Mouse (Mus musculus) embryonic facial prominence, embryonic 11.5 days (tissue): Measurements from ENCODE around the gene Hist1h2be. TPM values are rescaled to one million over a fixed set of nuclear protein-coding genes. Genes with fewer than 3 reads are reported as not detected.

Experiments used
- ATAC-seq: fragments of 200-750 bp; cut with Nextera tagmentation; replicated peaks from 2 replicates; pipeline ENCODE4 v1.8.0; 2017; ENCODE audit warnings: low read depth; ENCODE audit not compliant: insufficient number of reproducible peaks, low FRiP score, low TSS enrichment
- DNase-seq: peaks from one replicate; pipeline ENCODE4 v3.0.0-alpha.2; 2015; ENCODE audit warnings: low spot score
- H3K27ac ChIP-seq: fragments of 300-500 bp; sonication (generic); replicated peaks from 2 replicates; pipeline ENCODE4 v1.5.1; 2014; ENCODE audit warnings: mild to moderate bottlenecking, low read depth, low read length, control low read depth
- H3K27me3 ChIP-seq: fragments of 300-500 bp; sonication (generic); 2 replicates; pipeline ENCODE4 v1.6.1; 2014; ENCODE audit warnings: mild to moderate bottlenecking, low read length, moderate library complexity, mixed read lengths; ENCODE audit not compliant: control insufficient read depth, insufficient read depth
- H3K36me3 ChIP-seq: fragments of 300-500 bp; sonication (generic); replicated peaks from 2 replicates; pipeline ENCODE4 v1.6.1; 2014; ENCODE audit warnings: low read depth, mild to moderate bottlenecking, low read length, moderate library complexity, mixed read lengths; ENCODE audit not compliant: control insufficient read depth, insufficient read depth
- H3K4me1 ChIP-seq: fragments of 300-500 bp; sonication (generic); 2 replicates; pipeline ENCODE4 v1.6.1; 2014; ENCODE audit warnings: low read length, mixed read lengths; ENCODE audit not compliant: control insufficient read depth, insufficient read depth
- H3K4me2 ChIP-seq: fragments of 300-500 bp; sonication (generic); 2 replicates; pipeline ENCODE4 v1.6.1; 2014; ENCODE audit warnings: low read depth, mild to moderate bottlenecking, control low read depth, low read length, moderate library complexity
- H3K4me3 ChIP-seq: fragments of 300-500 bp; sonication (generic); 2 replicates; pipeline ENCODE4 v1.5.1; 2014; ENCODE audit warnings: low read depth, low read length, control low read depth
- H3K9ac ChIP-seq: fragments of 300-500 bp; sonication (generic); replicated peaks from 2 replicates; pipeline ENCODE4 v1.6.1; 2014; ENCODE audit warnings: mild to moderate bottlenecking, control low read depth, low read length
- H3K9me3 ChIP-seq: fragments of 300-500 bp; sonication (generic); replicated peaks from 2 replicates; pipeline ENCODE4 v1.6.1; 2016; ENCODE audit warnings: mild to moderate bottlenecking, low read length, inconsistent platforms, mixed read lengths; ENCODE audit not compliant: control insufficient read depth
- WGBS: fragments of 180-500 bp; shearing (Covaris S2); extraction: QIAGEN DNeasy Blood & Tissue Kit; methylation state at CpG from one replicate; pipeline ENCODE4 v1.1.7; 2014; 5-methylcytosine and 5-hydroxymethylcytosine counted together
- polyA plus RNA-seq: library from polyadenylated mRNA; unstranded; fragments of >200 nt; fragmentation: Nextera tagmentation; extraction: Ambion mirVana; gene quantifications from 2 replicates; pipeline ENCODE4 v1.2.1, GENCODE M21; 2014

Hist1h2be gene
- polyA plus RNA-seq, 1 experiment from 2014 or later, result 2.1 TPM

DNA sequence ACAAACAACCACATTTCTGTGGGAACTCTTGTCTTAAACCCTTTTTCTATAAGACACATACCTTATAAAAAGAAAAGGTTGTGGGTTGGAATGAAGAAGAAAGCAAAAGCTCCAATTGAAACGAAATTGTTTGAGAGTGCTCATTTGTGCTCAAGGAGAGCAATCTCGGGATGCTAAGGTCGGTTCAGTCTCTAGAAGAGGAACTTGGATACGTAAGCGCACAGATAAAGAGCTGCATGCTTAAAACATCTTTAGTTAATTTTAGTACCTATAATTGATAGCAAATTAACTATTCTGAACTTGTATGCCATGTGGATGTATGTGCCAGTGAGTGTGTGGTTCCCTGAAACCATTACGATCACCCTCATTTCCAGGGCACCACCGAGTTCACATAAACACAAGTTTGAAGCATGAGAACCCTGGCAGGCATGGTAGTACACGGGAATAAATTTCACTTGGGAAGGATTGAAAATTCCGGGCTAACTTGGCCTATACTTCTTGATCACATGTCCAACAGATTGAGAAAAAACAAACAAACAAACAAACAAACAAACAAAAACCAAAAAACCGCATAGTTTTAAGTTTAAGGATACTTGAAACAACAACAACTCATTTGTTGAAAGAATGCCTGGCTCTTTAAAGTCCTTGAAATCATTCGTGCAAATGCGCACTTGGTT is 730 bp downstream of the Hist1h2be start:
- Histone ChIP-seq H3K4me1 (no peaks in the 10 kb centered on the region), H3K9ac (peak overlapping the region; percentile 77), H3K27ac (peak overlapping the region; percentile 90), H3K36me3 (no peaks in the 10 kb centered on the region), H3K4me3 (peak overlapping the region; percentile 48), H3K4me2 (peak overlapping the region; percentile 62), H3K9me3 (no peaks in the 10 kb centered on the region), H3K27me3 (no peaks in the 10 kb centered on the region)
- ATAC-seq (no peak), DNase-seq (no peak)
- 60% methylated on average over 12 of the region's 12 CpGs for WGBS

DNA sequence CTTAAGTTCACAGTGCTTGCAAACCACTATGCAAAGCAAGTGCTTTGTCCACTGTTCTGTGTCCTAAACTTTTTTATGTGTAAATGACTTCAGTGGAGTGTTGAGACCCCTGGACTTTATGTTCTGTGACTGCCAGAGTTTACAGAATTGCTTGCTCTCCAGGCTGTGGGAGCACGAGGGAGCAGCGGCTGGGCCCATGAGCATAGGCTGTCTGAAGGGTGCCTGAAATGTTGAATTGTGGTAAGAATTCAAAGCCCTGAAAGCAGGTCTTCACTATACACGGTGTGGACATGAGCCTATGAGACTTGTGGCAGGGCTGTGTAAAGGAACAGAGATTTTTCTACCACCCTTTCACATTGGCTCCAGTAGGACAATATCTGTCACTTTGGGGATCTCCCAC is 9.3 kb downstream of the Hist1h2be start:
- Histone ChIP-seq H3K4me1 (no peaks in the 10 kb centered on the region), H3K27ac (no peak overlapping the region), H3K4me3 (no peak overlapping the region), H3K36me3 (no peaks in the 10 kb centered on the region), H3K4me2 (no peak overlapping the region), H3K9ac (no peak overlapping the region), H3K27me3 (no peaks in the 10 kb centered on the region), H3K9me3 (no peaks in the 10 kb centered on the region)
- ATAC-seq (no peak), DNase-seq (no peak)
- 89% methylated on average over 3 of the region's 3 CpGs for WGBS

DNA sequence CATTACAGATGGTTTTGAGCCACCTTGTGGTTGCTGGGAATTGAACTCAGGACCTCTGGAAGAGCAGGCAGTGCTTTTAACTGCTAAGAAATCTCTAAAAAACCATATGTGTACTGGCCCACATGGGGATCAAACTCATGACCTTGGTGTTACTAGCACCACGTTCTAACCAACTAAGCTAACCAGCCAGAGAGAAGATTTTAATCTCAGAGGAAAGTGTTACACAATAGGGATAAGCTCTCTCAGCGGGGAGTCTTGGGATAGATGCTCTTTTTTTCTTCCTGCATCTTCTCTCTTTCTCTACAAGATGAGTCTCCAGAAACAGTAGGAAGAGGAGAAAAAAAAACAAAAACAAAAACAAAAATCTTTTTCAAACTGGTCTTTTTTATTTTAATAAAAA is 10.5 kb downstream of the Hist1h2be start:
- Histone ChIP-seq H3K4me3 (no peak overlapping the region), H3K4me2 (no peak overlapping the region), H3K4me1 (no peaks in the 10 kb centered on the region), H3K9ac (no peak overlapping the region), H3K36me3 (no peaks in the 10 kb centered on the region), H3K27me3 (no peaks in the 10 kb centered on the region), H3K9me3 (no peaks in the 10 kb centered on the region), H3K27ac (no peak overlapping the region)
- ATAC-seq (no peak), DNase-seq (peak; percentile 1)
- 65% methylated on average over 2 of the region's 2 CpGs for WGBS

DNA sequence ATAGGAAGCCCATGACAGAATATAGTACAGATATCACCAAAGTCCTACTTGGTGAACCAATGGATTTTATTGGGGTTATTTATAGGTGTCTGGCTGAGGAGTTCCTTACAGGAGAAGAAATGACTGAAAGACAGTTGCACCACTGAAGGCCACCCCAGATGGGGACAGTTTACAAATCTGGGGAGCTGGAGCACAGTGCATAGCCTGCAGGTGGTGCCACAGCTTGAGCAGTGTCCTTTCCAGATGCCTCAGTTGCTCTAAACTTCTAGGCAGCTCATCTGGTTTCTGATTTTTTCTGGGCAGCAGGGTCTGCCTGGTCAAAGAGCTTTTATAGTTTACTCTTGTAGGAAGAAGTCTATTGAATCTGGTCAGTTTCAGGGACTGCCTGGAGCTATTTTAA is 11.1 kb downstream of the Hist1h2be start:
- Histone ChIP-seq H3K4me3 (no peak overlapping the region), H3K27ac (no peak overlapping the region), H3K36me3 (no peaks in the 10 kb centered on the region), H3K27me3 (no peaks in the 10 kb centered on the region), H3K9ac (no peak overlapping the region), H3K9me3 (no peaks in the 10 kb centered on the region), H3K4me1 (no peaks in the 10 kb centered on the region), H3K4me2 (no peak overlapping the region)
- ATAC-seq (no peak), DNase-seq (no peak)

DNA sequence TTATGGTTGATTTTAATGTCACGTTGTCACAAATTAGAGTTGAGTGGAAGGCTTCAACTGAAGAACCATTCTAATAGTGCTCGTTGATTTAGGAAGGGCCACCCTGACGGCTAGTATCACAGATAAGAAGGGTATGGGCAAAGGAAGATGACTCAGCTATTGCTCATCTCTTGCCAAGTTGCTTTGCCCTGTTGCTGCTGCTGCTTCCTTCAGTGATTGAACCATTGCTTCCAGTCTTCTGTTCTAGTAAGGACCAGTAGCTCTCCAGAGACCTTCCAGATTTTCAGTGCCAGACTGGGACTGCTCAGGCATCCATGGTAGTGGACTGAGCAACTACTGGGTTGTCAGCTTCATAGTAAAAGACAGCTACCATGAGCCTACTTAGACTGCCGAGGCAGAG is 11.7 kb downstream of the Hist1h2be start:
- ATAC-seq, result no peak
- 92% methylated on average over 4 of the region's 4 CpGs for WGBS
- no peak overlapping the region for H3K4me2 ChIP-seq
- no peak overlapping the region for H3K27ac ChIP-seq
- no peaks in the 10 kb centered on the region for H3K27me3 ChIP-seq
- no peak overlapping the region for H3K9ac ChIP-seq
- DNase-seq, result no peak
- no peaks in the 10 kb centered on the region for H3K4me1 ChIP-seq
- H3K9me3 ChIP-seq, result no peaks in the 10 kb centered on the region
- H3K4me3 ChIP-seq, result no peak overlapping the region
- no peaks in the 10 kb centered on the region for H3K36me3 ChIP-seq

DNA sequence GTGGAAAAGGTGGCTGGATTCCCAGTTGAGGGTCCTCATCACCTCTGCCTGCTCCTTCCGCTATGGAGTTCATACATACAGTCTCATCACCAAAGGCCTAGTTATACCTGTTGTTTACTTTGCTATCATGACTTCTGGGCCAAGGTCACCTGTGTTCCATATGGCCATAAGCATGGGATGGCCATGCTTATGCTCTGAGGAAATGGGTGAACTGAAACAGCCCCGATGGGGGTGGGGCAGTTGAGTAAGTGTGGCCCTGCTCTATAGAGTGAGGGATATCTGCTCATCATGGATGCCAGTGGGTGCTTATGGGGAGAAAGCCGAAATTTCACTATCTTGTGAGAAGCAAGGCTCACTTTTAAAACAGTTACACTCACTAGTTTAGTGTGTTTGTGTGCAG is 15.9 kb downstream of the Hist1h2be start:
- Histone ChIP-seq H3K4me2 (no peak overlapping the region), H3K9ac (no peak overlapping the region), H3K36me3 (no peaks in the 10 kb centered on the region), H3K9me3 (no peaks in the 10 kb centered on the region), H3K4me3 (no peak overlapping the region), H3K4me1 (no peaks in the 10 kb centered on the region), H3K27ac (no peak overlapping the region), H3K27me3 (no peaks in the 10 kb centered on the region)
- DNase-seq (no peak), ATAC-seq (no peak)
- 90% methylated on average over 3 of the region's 3 CpGs for WGBS

DNA sequence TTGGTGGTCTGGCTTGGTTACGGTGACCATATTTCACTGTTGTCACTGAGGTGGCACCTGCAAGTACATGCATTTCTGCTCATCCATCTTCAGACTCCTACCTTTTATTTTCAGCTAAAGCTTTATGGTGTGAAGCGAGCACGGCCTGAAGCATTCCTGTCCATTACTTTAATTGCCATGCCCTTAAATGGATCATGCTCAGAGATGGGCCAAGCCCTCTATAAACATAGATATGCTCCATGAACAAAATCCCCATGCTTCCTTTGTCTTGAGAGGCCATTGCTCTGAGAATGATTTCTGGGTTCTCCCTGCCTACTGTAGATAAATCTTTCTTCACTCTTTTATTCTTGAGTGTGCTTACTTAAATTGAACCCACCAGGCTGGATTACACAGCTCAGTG is 16.5 kb downstream of the Hist1h2be start:
- H3K27ac ChIP-seq, result no peak overlapping the region
- H3K36me3 ChIP-seq, result no peaks in the 10 kb centered on the region
- no peaks in the 10 kb centered on the region for H3K27me3 ChIP-seq
- DNase-seq (no peak), ATAC-seq (no peak)
- no peak overlapping the region for H3K4me2 ChIP-seq
- H3K9ac ChIP-seq, result no peak overlapping the region
- no peaks in the 10 kb centered on the region for H3K4me1 ChIP-seq
- no peaks in the 10 kb centered on the region for H3K9me3 ChIP-seq
- H3K4me3 ChIP-seq, result no peak overlapping the region
- 89% methylated on average over 3 of the region's 3 CpGs for WGBS

DNA sequence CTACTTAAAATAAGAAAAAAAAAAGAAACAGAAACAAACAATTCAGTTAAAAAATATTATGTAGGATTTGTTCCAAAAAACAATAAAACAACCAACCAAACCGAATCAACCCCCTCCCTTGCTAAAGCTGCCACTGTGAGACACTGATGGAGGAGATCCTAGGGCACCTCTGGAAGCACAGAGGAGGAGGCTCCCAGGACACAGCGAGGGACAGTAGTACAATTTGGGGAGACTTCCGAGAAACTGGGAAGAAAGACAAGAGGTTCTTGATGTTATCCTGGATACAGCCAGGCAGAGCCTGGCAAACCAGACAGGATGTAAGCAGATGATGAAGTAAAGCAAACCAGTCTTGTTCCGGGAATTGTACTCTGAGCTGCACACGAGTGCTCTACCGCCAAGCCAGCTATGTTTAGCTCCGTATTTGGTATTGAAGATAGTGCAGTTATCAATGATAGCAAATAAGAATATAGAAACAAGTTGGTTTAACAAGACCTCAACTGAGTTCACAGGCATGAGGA is 17.7 kb downstream of the Hist1h2be start:
- Histone ChIP-seq H3K4me2 (no peak overlapping the region), H3K27me3 (no peaks in the 10 kb centered on the region), H3K9ac (no peak overlapping the region), H3K4me1 (no peaks in the 10 kb centered on the region), H3K27ac (no peak overlapping the region), H3K4me3 (no peak overlapping the region), H3K36me3 (no peaks in the 10 kb centered on the region), H3K9me3 (no peaks in the 10 kb centered on the region)
- WGBS, result 83% methylated on average over 7 of the region's 7 CpGs
- DNase-seq (no peak), ATAC-seq (no peak)
